Mouse (Mus musculus) induced T-regulatory cell, adult 2 months (primary cell): Measurements from ENCODE around the gene Prrg2.

Source experiments
- DNase-seq: peaks from one replicate; pipeline ENCODE4 v3.0.0-alpha.2; 2012; ENCODE audit warnings: low read depth

Gene Prrg2

DNA sequence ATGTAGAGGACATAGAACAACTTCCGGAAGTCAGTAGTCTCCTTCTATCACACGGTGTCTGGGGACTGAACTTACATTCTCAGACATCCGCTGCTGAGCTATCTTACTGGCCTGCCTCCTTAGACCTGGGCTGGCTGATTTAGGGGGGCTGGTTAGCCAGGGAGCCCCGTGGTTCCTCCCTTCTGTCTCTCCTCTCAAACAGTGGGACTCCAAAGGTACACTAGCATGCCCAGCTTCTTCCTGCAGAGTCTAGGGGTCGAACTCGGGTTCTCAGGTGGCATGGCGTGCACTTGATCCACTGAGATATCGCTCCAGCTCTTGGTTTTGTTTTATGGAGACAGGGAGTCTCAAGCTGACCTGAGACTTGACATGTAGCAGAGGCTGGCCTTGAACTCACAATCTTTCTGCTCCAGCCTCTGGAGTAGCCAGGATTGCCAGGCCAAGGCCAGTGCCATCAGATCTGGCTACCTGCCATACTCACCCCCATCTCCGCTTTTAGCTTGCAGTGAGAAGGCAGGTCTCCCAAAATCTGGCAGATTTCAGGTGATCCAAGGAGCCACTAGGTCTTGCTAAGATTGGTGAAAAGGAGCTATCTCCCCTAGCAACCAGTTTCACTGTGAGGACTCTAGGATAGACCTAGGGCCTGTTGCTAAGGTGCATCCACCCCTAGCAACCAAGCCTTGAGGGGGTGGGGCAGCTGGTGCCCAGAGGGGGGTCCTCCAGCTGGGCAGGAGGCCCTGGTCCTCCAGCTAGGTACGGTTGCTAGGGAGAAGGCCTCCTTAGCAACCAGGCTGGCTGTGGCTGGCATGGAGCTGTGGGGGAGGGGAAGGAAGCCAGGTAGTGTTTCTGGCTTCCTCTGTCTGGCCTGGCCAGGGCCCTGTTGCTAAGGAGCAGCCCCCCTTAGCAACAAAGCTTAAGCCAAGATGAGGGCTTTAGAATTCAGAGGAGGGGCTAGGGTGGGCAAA, 3.6 kb downstream of the Prrg2 start:
- peak; percentile 25 for DNase-seq

DNA sequence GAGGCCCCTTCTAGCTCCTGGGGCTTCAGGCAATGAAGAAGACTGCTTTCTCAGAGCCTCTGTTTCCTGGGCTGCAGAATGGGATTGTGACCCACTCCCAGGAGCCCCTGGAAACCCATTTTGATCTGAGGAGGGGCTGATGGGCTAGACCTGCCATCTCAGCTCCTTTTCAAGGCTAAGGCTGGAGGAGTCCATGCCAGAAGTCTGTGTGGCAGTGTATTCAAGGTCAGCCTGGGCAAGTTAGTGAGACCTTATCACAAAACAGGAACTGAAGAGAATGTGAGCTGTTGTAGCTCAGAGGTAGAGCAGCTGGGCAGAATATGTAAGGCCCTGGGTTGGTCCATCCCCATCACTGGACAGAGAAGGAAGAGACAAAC, 5.5 kb downstream of the Prrg2 start:
- no peak for DNase-seq

DNA sequence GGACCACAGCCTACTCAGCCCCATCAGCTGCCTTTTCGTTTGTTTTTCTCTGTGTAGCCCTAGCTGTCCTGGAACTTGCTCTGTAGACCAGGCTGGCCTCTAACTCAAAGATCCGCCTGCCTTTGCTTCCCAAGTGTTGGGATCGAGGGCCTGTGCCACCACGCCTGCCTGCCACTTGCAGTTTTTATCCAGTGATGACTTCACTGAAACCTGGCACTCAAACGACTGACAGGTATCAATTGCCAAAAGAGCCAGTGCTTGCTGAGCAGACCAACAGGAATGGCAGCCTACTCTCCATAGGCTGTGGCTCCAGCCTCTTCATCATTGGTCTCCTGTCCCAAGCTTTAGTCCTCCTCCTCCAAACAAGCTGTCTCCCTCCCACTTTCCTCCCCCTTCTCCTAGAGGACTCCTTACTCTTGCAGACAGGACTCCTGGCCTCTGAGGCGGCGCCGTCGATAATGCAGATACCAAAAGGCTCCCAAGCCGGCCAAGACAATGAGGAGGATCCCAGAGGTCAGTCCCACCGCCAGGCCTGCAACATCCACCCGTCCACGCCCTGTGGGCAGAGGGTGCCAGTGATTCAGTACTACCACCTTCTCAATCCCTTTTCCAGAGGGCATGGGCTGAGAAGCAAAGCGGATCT, 6.0 kb downstream of the Prrg2 start:
- no peak for DNase-seq

- peak; percentile 98 for DNase-seq
Measured at GRCm38 (mm10) chr7:45053931-45054510, 8.5 kb downstream of the Prrg2 start.

DNA sequence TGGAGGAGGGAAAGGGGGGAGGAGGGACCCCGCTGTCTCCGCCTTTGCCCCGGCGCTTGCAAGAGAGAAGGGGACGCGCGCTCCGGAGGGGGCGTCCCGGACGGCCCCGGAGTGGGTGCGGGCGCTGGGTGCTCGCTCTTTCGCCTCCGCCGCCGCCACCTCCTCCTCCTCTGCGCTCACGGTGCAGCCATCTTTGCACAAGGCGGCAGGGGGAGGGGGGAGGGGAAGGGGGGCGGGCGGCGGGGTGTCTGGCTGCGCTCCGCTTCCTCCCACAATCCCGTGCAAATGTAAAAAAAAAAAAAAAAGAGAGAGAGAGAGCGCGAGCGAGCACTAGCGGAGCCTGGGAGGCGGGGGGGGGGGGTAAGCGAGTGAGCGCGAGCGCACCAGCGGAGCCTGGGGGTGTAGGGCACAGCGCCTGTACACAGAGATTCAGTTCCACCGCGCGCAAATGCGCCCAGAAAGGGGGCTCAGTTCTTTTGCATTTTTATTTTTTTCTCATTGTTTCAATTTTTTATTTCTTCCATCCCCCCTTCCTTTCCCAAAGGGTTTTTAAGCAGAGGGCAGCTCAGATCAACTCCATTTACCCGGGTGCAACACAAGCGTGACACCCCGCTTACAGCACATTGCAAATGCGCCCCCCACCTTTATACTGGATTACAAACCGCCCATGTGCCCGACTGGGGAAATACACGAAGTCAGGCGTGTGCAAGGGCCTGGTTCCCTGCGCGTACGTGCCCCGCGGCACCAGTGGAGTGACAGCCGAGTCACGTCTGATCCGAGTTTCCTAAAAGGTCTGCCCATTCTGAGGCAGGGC, 9.2 kb downstream of the Prrg2 start:
- peak; percentile 90 for DNase-seq

DNA sequence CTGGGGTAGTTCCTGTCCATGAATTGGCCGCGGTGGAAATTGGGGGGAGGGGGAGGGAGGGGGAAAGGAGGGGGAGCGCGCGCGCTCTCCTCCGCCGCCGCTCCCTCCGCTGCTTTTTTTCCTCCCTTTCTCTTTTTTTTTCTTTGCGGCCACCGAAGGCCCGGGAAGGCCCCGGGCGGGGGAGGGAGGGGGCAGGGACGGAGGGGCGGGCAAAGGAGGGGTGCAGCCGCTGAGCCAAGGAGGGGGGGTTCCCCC, 9.7 kb downstream of the Prrg2 start, which contains the start of gene Prr12:
Gene Prr12, minus strand, starts transcription at position 20 of the 255 bp plus-strand sequence.
- DNase-seq = no peak

DNA sequence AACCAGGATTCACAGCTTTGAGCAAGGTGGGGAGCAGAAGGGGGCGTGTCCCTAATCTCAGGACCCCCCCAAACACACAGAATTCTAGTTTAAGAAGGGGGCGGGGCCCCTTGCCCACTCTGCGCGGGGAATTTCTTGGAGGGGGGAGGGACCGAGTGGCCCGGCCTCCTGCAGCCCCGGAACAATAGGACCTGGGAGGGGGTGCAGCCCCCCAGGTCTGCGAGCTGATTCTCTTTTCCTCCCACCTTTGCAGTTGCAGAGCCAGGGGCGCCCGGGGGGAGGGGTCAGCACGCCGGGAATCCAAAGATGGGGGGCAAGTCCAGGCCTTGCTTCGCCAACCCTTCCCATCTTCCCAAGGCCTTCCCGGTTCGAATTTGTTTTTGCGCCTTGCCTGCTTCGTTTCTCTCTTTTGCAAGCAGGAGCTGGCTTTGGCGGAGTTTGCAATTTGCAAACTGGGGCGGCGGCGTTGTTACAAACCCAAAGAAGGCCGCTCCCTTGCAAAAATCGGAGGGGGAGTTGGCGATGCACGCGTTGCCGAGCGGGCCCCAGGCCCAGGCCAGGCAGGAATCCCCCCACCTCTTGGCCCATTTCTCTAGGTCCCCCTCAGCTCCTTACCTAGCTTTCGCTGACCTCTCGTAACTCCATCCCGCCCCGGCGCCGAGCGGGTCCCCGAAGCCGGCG, 10.2 kb downstream of the Prrg2 start:
- peak; percentile 50 for DNase-seq

DNA sequence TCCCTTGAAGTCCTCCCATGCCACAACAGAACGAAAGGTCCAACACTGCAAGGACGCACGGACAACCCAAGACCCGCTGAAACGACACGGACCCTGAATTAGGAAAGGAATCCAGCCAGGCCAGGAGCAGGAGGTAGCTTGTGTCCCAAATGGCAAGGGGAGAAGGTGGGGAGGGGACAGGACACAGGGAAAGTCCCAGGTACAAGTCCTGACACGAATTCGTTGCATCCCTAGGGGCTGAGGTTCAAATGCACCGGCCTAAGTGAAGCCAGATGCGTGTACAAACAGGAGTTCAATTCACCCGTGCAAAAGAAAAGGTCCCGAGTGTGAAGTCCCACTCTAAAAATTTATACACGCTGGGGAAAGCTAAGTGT, 10.9 kb downstream of the Prrg2 start:
- peak; percentile 45 for DNase-seq

DNA sequence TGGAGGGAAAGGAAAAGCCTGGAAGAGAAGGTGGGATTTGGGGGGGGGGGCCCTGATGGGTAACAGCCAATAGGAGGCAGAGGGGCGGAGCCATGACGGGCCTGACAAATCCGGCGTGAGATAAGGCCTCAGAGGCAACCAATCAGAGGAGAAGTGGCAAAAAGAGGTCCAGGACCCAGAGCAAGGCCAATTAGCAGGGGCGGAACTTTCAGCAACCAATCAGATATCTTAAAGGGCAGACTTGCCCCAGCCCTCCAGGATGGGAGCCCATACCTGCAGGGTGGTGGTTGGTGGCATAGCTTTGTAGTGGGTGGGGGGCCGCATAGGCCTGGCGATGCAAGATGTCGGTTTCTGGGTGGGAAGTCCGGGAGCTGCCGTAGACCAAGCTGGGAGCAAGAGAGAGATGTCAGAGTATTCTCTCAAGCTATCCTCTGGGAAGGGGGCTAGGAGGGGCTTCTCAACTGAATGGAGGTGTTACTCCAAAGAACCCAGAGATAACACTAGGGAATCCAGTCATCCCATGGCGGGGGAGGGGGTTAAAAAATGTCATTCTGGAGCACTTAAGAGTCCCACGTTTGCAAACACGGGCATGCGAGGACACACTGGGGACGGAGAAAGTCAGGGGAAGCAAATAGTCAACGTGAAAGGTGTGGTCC, 11.4 kb downstream of the Prrg2 start:
- DNase-seq = peak; percentile 71

GRCm38 (mm10) chr7:45048923-45049657, 13.4 kb downstream of the Prrg2 start:
- no peak for DNase-seq

DNA sequence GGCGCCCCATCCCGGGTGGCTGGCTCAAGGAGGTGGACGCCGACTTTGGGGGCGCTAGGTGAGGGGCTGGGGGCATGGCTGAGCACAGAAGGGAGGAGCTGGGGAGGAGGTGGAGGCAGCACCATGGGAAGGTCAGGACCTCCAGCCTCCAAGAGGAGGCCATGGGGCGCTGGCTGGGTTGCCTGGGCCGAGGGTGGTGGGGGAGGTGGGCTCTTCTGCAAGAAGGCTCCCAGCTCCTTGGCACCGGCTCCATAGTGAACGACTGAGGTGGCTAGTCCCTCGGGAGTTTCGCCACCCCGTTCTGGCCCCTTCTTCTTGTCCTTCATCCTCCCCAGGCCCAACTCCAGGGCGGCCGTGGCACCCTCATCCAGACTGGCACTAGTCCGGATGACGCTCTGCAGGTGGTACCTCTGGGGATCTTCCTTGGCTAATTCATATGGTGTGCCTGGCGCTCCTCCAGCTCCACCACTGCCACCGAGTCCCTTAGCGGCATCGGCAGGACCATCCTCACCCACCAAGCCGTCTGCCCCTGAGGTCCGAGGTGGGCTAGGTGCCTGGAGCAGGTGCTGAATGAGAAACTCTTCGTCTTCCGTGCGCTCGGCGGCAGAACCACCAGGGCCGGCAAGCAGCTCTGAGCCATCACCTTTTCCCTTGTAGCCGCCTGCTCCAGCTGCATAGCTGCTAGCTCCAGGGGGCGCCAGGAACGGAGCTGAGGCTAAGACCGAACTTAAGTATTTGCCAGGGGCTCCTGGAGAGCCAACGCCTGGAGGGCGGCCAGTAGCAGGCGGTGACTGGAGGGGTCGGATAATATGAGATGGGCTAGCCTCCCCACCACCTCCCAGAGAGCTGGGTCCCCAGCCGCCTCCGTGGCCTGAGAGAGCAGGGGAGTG, 14.2 kb downstream of the Prrg2 start:
- DNase-seq = no peak

- no peak for DNase-seq
Measured at GRCm38 (mm10) chr7:45047491-45047890, 15.0 kb downstream of the Prrg2 start.

- no peak for DNase-seq
Measured at GRCm38 (mm10) chr7:45046853-45047350, 15.6 kb downstream of the Prrg2 start.

DNA sequence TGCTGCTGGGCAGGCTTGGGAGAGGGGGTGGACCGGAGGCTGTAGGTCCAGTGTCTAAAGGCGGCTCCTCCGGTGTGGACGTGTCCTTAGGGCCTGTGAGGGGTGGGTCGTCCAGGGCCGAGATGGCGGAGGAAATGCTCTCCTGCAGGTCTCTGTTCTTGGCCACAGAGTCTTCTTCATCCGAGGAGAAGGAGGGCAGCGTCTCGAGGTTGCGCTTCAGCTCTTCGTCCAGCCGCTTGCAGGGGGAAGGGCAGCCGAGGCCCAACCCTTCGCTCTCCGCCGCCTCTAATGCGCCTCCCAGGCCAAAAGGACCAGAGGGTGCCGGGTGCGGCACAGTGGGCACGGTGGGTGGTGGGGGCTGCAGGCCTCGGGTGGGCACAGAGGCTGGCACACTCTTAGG, 16.7 kb downstream of the Prrg2 start:
- DNase-seq = no peak

- DNase-seq = no peak
Measured at GRCm38 (mm10) chr7:45043307-45043706, 19.2 kb downstream of the Prrg2 start.

GRCm38 (mm10) chr7:45040851-45041250, 21.6 kb downstream of the Prrg2 start:
- DNase-seq = no peak

GRCm38 (mm10) chr7:45038411-45038810, 24.1 kb downstream of the Prrg2 start:
- no peak for DNase-seq

DNA sequence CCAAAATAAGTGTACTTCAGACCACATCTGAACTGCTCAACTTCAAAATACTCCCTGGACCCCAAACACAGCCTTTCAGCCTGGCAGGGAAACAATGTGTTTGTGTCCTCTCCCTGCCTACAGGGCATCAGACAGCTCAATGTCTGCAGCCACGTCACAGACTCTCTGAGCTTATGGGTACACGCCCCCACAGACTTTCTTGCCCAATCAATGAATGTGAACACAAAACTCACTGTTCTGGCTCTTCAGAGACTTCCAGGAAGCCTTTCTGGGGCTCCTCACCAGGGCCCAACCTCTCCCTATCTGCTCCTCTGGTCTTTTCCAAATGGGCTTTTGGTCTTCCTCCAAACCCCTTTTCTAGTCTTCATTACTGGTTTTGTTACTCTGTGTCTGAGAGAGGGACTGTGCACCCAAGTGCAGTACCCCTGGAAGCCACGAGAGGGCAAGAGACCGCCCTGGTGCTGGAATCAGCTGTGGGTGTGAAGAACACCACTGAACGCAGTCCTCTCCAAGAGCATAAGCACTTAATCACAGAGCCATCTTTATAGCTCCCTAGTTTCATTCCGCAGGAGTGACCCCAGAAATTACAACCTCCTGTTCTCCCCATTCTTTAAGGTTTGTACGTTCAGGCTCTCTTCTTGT, 24.6 kb downstream of the Prrg2 start:
- peak; percentile 84 for DNase-seq

- no peak for DNase-seq
Measured at GRCm38 (mm10) chr7:45036702-45037101, 25.8 kb downstream of the Prrg2 start.
